Comparison of ENCODE assay signal across 8 mouse cellular contexts in the genomic region with DNA sequence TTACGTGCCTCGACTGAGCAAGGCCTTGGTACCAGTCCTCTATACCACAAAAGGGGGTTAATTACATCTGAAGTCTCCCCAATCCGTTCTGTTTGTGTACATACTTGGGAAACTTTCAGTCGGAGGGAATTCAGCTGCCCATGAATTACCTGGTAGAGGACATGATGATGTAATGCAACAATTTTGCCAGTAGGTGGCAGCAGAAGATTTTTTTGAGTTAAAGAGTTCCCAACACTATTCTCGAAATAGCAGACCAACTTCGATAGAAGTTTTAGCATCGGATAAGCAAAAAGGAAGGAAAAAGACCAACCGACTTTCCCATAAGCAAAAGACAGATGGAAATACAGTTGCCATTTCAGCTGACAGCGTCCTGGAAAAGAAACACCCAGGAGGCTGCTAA.
DNase-seq lines count a peak whose midpoint lies in the region; ATAC-seq and TF ChIP-seq lines count a peak whose summit lies in the region.

No protein-coding gene starts in this region.

- TF ChIP-seq CTCF in liver, postnatal 0 days (IDR thresholded peaks at IDR 0.05; ENCODE audit: low read depth), result peak; percentile 70

- no peak overlapping the region for H3K4me2 ChIP-seq in forebrain, embryonic 16.5 days (ENCODE audit: low read length)
- H3K4me2 ChIP-seq in liver, postnatal 0 days (ENCODE audit: low read depth, low read length), result no peak overlapping the region

- H3K4me3 ChIP-seq in forebrain, embryonic 10.5 days, result no peak overlapping the region
- H3K4me3 ChIP-seq in forebrain, embryonic 16.5 days (replicated peaks; ENCODE audit: low read length), result no peak overlapping the region
- no peak overlapping the region for H3K4me3 ChIP-seq in liver, postnatal 0 days (ENCODE audit: low read depth, low read length)

- peaks cover 36% of the 10 kb centered on the region for H3K27me3 ChIP-seq in forebrain, embryonic 10.5 days (ENCODE audit: poor library complexity, severe bottlenecking)
- peaks cover 3% of the 10 kb centered on the region; the same call in 1 of the 2 replicates for H3K27me3 ChIP-seq in forebrain, embryonic 16.5 days (replicated peaks; ENCODE audit: control insufficient read depth, insufficient read depth, low read length)
- 0 out of 2 replicates have a peak, but pooled peaks cover 6% of the 10 kb centered on the region for H3K27me3 ChIP-seq in liver, postnatal 0 days (ENCODE audit: insufficient read depth, low read length)

- TF ChIP-seq EP300 in liver, postnatal 0 days (IDR thresholded peaks at IDR 0.05; ENCODE audit: low read depth), result no peak

- H3K36me3 ChIP-seq in forebrain, embryonic 10.5 days (replicated peaks), result no peaks in the 10 kb centered on the region
- H3K36me3 ChIP-seq in forebrain, embryonic 16.5 days (ENCODE audit: control insufficient read depth, insufficient read depth), result no peaks in the 10 kb centered on the region
- H3K36me3 ChIP-seq in liver, postnatal 0 days (replicated peaks; ENCODE audit: insufficient read depth, low read length), result no peaks in the 10 kb centered on the region

- intact Hi-C loops in heart, postnatal 14 days (cut with DNase I), result loop anchor here (1.0 kb wide), 1 partner anchor 750 kb away; no protein-coding TSS in a partner anchor

- DNase-seq in forebrain, embryonic 10.5 days (ENCODE audit: extremely low spot score, low spot score), result peak; percentile 33
- peak; percentile 51 for DNase-seq in right cerebral cortex, adult 18-20 months
- DNase-seq in right cerebral cortex, postnatal 25 days, result no peak
- peak; percentile 18 for DNase-seq in cerebellum, adult 9-11 months
- DNase-seq in heart, postnatal 14 days, result peak; percentile 32 to 66
- DNase-seq in liver, postnatal 0 days, result peak; percentile 28
- DNase-seq in testis, postnatal 14 days (ENCODE audit: low spot score), result peak; percentile 21

- no peaks in the 10 kb centered on the region for H3K4me1 ChIP-seq in forebrain, embryonic 10.5 days
- no peaks in the 10 kb centered on the region for H3K4me1 ChIP-seq in forebrain, embryonic 16.5 days (replicated peaks; ENCODE audit: control insufficient read depth, insufficient read depth, low read length)
- no peaks in the 10 kb centered on the region for H3K4me1 ChIP-seq in liver, postnatal 0 days (ENCODE audit: insufficient read depth)

- no peak for ATAC-seq in forebrain, embryonic 16.5 days
- ATAC-seq in liver, postnatal 0 days, result no peak

- H3K27ac ChIP-seq in forebrain, embryonic 10.5 days, result no peak overlapping the region
- no peak overlapping the region for H3K27ac ChIP-seq in forebrain, embryonic 16.5 days (ENCODE audit: low read length)
- no peak overlapping the region for H3K27ac ChIP-seq in liver, postnatal 0 days (ENCODE audit: low read depth)

- no peak overlapping the region for H3K9ac ChIP-seq in forebrain, embryonic 16.5 days (replicated peaks; ENCODE audit: low read depth, low read length)
- H3K9ac ChIP-seq in liver, postnatal 0 days (replicated peaks), result no peak overlapping the region

- WGBS in forebrain, embryonic 10.5 days, result 29% methylated on average over 9 of the region's 9 CpGs
- WGBS in forebrain, embryonic 16.5 days, result 21% methylated on average over 9 of the region's 9 CpGs
- 22% methylated on average over 9 of the region's 9 CpGs for WGBS in liver, postnatal 0 days (ENCODE audit: insufficient replicate concordance)

- no peaks in the 10 kb centered on the region for H3K9me3 ChIP-seq in forebrain, embryonic 10.5 days
- no peaks in the 10 kb centered on the region for H3K9me3 ChIP-seq in forebrain, embryonic 16.5 days (ENCODE audit: control insufficient read depth, low read length)
- no peaks in the 10 kb centered on the region for H3K9me3 ChIP-seq in liver, postnatal 0 days (ENCODE audit: low read length)
